Mouse (Mus musculus) embryonic facial prominence, embryonic 15.5 days (tissue): ENCODE measurements at regions not wholly inside any gene's neighbourhood (a gene's known extent, or its start where the extent isn't known, plus 50 kb on each side); places are given as distances from the start of the nearest gene placed in this dataset.

Source experiments
- ATAC-seq: fragments of 200-750 bp; cut with Nextera tagmentation; 2 replicates; pipeline ENCODE4 v1.8.0; 2017; ENCODE audit warnings: low read depth, moderate TSS enrichment; ENCODE audit not compliant: insufficient number of reproducible peaks, low FRiP score, low TSS enrichment
- H3K27ac ChIP-seq: fragments of 300-500 bp; sonication (generic); replicated peaks from 2 replicates; pipeline ENCODE4 v1.5.1; 2015; ENCODE audit warnings: mild to moderate bottlenecking, inconsistent platforms
- H3K27me3 ChIP-seq: fragments of 300-500 bp; sonication (generic); 2 replicates; pipeline ENCODE4 v1.6.1; 2015; ENCODE audit warnings: inconsistent platforms
- H3K36me3 ChIP-seq: fragments of 300-500 bp; sonication (generic); 2 replicates; pipeline ENCODE4 v1.6.1; 2015; ENCODE audit warnings: mild to moderate bottlenecking, inconsistent platforms
- H3K4me1 ChIP-seq: fragments of 300-500 bp; sonication (generic); 2 replicates; pipeline ENCODE4 v1.6.1; 2015; ENCODE audit warnings: inconsistent platforms
- H3K4me2 ChIP-seq: fragments of 300-500 bp; sonication (generic); replicated peaks from 2 replicates; pipeline ENCODE4 v1.6.1; 2015; ENCODE audit warnings: mild to moderate bottlenecking, inconsistent platforms
- H3K4me3 ChIP-seq: fragments of 300-500 bp; sonication (generic); replicated peaks from 2 replicates; pipeline ENCODE4 v1.5.1; 2015; ENCODE audit warnings: mild to moderate bottlenecking, inconsistent platforms
- H3K9ac ChIP-seq: fragments of 300-500 bp; sonication (generic); 2 replicates; pipeline ENCODE4 v1.6.1; 2015; ENCODE audit warnings: inconsistent platforms
- H3K9me3 ChIP-seq: fragments of 300-500 bp; sonication (generic); replicated peaks from 2 replicates; pipeline ENCODE4 v1.6.1; 2016; ENCODE audit warnings: inconsistent platforms
- WGBS: fragments of 180-500 bp; shearing (Covaris S2); methylation state at CpG from one replicate; pipeline ENCODE4 v1.1.7; 2015; 5-methylcytosine and 5-hydroxymethylcytosine counted together

- Histone ChIP-seq H3K4me1 (no peaks in the 10 kb centered on the region), H3K27ac (no peak overlapping the region), H3K9me3 (no peaks in the 10 kb centered on the region), H3K27me3 (no peaks in the 10 kb centered on the region), H3K36me3 (no peaks in the 10 kb centered on the region), H3K4me2 (no peak overlapping the region), H3K9ac (no peak overlapping the region), H3K4me3 (no peak overlapping the region)
- WGBS = 49% methylated on average over 10 of the region's 10 CpGs
- ATAC-seq = no peak
Measured at GRCm38 (mm10) chr7:136275651-136276050, 559.5 kb upstream of the Mki67 start.

- no peaks in the 10 kb centered on the region for H3K9me3 ChIP-seq
- H3K36me3 ChIP-seq = no peaks in the 10 kb centered on the region
- H3K9ac ChIP-seq = no peak overlapping the region
- no peak overlapping the region for H3K4me2 ChIP-seq
- WGBS = 86% methylated on average over 6 of the region's 6 CpGs
- no peaks in the 10 kb centered on the region for H3K27me3 ChIP-seq
- no peak overlapping the region for H3K27ac ChIP-seq
- H3K4me3 ChIP-seq = no peak overlapping the region
- no peak for ATAC-seq
- no peaks in the 10 kb centered on the region for H3K4me1 ChIP-seq
Measured at GRCm38 (mm10) chr7:136283770-136284169, 567.6 kb upstream of the Mki67 start.

GRCm38 (mm10) chr7:136285606-136286005 is 569.4 kb upstream of the Mki67 start:
- H3K27me3 ChIP-seq = no peaks in the 10 kb centered on the region
- H3K4me3 ChIP-seq = no peak overlapping the region
- ATAC-seq = no peak
- no peak overlapping the region for H3K4me2 ChIP-seq
- H3K9ac ChIP-seq = no peak overlapping the region
- H3K36me3 ChIP-seq = no peaks in the 10 kb centered on the region
- WGBS = 94% methylated on average over 1 of the region's 1 CpGs
- H3K9me3 ChIP-seq = no peaks in the 10 kb centered on the region
- H3K4me1 ChIP-seq = no peaks in the 10 kb centered on the region
- H3K27ac ChIP-seq = no peak overlapping the region

- Histone ChIP-seq H3K9ac (no peak overlapping the region), H3K4me2 (no peak overlapping the region), H3K9me3 (no peaks in the 10 kb centered on the region), H3K36me3 (no peaks in the 10 kb centered on the region), H3K27ac (no peak overlapping the region), H3K4me1 (no peaks in the 10 kb centered on the region), H3K4me3 (no peak overlapping the region), H3K27me3 (no peaks in the 10 kb centered on the region)
- ATAC-seq = no peak
- 60% methylated on average over 6 of the region's 6 CpGs for WGBS
Measured at GRCm38 (mm10) chr7:136293536-136294145, 577.5 kb upstream of the Mki67 start.

- 41% methylated on average over 4 of the region's 4 CpGs for WGBS
- no peak overlapping the region for H3K4me2 ChIP-seq
- no peaks in the 10 kb centered on the region for H3K4me1 ChIP-seq
- no peak overlapping the region for H3K9ac ChIP-seq
- no peak overlapping the region for H3K4me3 ChIP-seq
- no peaks in the 10 kb centered on the region for H3K9me3 ChIP-seq
- H3K27me3 ChIP-seq = no peaks in the 10 kb centered on the region
- ATAC-seq = no peak
- H3K27ac ChIP-seq = no peak overlapping the region
- no peaks in the 10 kb centered on the region for H3K36me3 ChIP-seq
Measured at GRCm38 (mm10) chr7:136294445-136294844, 578.3 kb upstream of the Mki67 start.

GRCm38 (mm10) chr7:136297901-136298513 is 581.8 kb upstream of the Mki67 start:
- H3K9ac ChIP-seq = no peak overlapping the region
- no peak for ATAC-seq
- 72% methylated on average over 2 of the region's 2 CpGs for WGBS
- no peak overlapping the region for H3K4me2 ChIP-seq
- no peaks in the 10 kb centered on the region for H3K9me3 ChIP-seq
- no peaks in the 10 kb centered on the region for H3K4me1 ChIP-seq
- H3K27me3 ChIP-seq = no peaks in the 10 kb centered on the region
- no peaks in the 10 kb centered on the region for H3K36me3 ChIP-seq
- no peak overlapping the region for H3K4me3 ChIP-seq
- H3K27ac ChIP-seq = no peak overlapping the region

GRCm38 (mm10) chr7:136306137-136306536 is 588.3 kb upstream of the Mgmt start:
- no peak overlapping the region for H3K4me2 ChIP-seq
- 66% methylated on average over 4 of the region's 4 CpGs for WGBS
- no peaks in the 10 kb centered on the region for H3K36me3 ChIP-seq
- H3K9me3 ChIP-seq = no peaks in the 10 kb centered on the region
- no peak overlapping the region for H3K27ac ChIP-seq
- ATAC-seq = no peak
- H3K4me1 ChIP-seq = no peaks in the 10 kb centered on the region
- H3K4me3 ChIP-seq = no peak overlapping the region
- H3K9ac ChIP-seq = no peak overlapping the region
- no peaks in the 10 kb centered on the region for H3K27me3 ChIP-seq

- H3K4me1 ChIP-seq = no peaks in the 10 kb centered on the region
- H3K27ac ChIP-seq = no peak overlapping the region
- H3K9ac ChIP-seq = no peak overlapping the region
- H3K9me3 ChIP-seq = no peaks in the 10 kb centered on the region
- H3K36me3 ChIP-seq = no peaks in the 10 kb centered on the region
- H3K4me2 ChIP-seq = no peak overlapping the region
- H3K27me3 ChIP-seq = no peaks in the 10 kb centered on the region
- no peak for ATAC-seq
- no peak overlapping the region for H3K4me3 ChIP-seq
Measured at GRCm38 (mm10) chr7:136308765-136309164, 585.6 kb upstream of the Mgmt start.

- no peaks in the 10 kb centered on the region for H3K27me3 ChIP-seq
- H3K27ac ChIP-seq = no peak overlapping the region
- 67% methylated on average over 4 of the region's 4 CpGs for WGBS
- H3K4me3 ChIP-seq = no peak overlapping the region
- H3K9ac ChIP-seq = no peak overlapping the region
- H3K4me2 ChIP-seq = no peak overlapping the region
- no peaks in the 10 kb centered on the region for H3K4me1 ChIP-seq
- no peaks in the 10 kb centered on the region for H3K36me3 ChIP-seq
- ATAC-seq = peak; percentile 69
- no peaks in the 10 kb centered on the region for H3K9me3 ChIP-seq
Measured at GRCm38 (mm10) chr7:136327281-136327680, 567.1 kb upstream of the Mgmt start.

- Histone ChIP-seq H3K27me3 (no peaks in the 10 kb centered on the region), H3K4me3 (no peak overlapping the region), H3K9me3 (no peaks in the 10 kb centered on the region), H3K27ac (no peak overlapping the region), H3K36me3 (no peaks in the 10 kb centered on the region), H3K4me1 (no peaks in the 10 kb centered on the region), H3K9ac (no peak overlapping the region), H3K4me2 (no peak overlapping the region)
- WGBS = 83% methylated on average over 1 of the region's 1 CpGs
- no peak for ATAC-seq
Measured at GRCm38 (mm10) chr7:136330431-136330830, 564.0 kb upstream of the Mgmt start.

- Histone ChIP-seq H3K4me3 (no peak overlapping the region), H3K4me1 (no peaks in the 10 kb centered on the region), H3K9ac (no peak overlapping the region), H3K36me3 (no peaks in the 10 kb centered on the region), H3K27ac (no peak overlapping the region), H3K4me2 (no peak overlapping the region), H3K9me3 (no peaks in the 10 kb centered on the region), H3K27me3 (no peaks in the 10 kb centered on the region)
- ATAC-seq = no peak
- WGBS = 54% methylated on average over 4 of the region's 4 CpGs
Measured at GRCm38 (mm10) chr7:136332805-136333204, 561.6 kb upstream of the Mgmt start.

- Histone ChIP-seq H3K27me3 (no peaks in the 10 kb centered on the region), H3K4me1 (peaks cover 26% of the 10 kb centered on the region), H3K36me3 (no peaks in the 10 kb centered on the region), H3K9ac (no peak overlapping the region), H3K27ac (peak overlapping the region; percentile 71), H3K9me3 (no peaks in the 10 kb centered on the region), H3K4me2 (peak overlapping the region; percentile 31; the same call in 1 of the 2 replicates), H3K4me3 (no peak overlapping the region)
- ATAC-seq = no peak
- WGBS = 21% methylated on average over 16 of the region's 16 CpGs
Measured at GRCm38 (mm10) chr7:136341599-136342210, 552.7 kb upstream of the Mgmt start.
